Mouse (Mus musculus) lung, postnatal 10 days (tissue): Measurements from ENCODE around the gene Rab33b.
A peak's percentile ranks its signal among the peaks of the same experiment; 100 is the strongest.
"Not testable (repeated sequence)": the region's sequence is repeated elsewhere in the genome, so short reads cannot be mapped to it uniquely, and the experiment has no call there.

Experiments
- DNase-seq: peaks from one replicate; pipeline ENCODE4 v3.0.0; 2021

The Rab33b gene

DNA sequence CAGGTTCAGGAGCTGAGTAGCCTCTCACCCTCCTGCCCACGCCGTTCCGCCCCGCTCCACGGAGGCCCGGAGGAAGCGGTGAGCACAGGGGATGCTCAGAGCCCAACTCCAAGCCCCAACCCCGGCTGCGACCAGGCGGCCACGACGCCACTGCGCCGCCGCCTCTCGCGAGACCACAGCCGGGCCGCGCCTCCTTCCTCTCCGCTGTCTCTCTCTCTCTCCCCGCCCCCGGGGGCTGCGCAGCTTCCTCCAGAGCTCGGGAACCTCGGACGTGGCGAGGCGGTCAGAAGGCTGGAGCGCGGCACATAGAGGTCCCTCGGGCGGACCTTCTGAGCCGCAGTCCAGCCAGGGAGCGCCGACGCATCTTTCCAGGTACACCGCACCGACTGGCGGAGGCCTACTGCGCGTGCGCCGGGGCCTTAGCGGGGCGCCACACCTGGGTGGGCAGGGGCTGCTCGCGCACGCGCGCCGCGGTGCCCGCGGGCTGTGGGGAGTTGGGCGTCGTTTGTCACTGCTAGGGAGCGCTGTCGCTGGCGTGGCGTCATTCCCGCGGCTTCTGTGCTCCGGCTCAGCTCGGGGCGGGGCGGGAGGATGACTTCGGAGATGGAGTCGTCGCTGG lies at the start of gene Rab33b:
Gene Rab33b (plus strand): TSS at position 180 of the 619 bp plus-strand sequence.
- peak; percentile 99 for DNase-seq

DNA sequence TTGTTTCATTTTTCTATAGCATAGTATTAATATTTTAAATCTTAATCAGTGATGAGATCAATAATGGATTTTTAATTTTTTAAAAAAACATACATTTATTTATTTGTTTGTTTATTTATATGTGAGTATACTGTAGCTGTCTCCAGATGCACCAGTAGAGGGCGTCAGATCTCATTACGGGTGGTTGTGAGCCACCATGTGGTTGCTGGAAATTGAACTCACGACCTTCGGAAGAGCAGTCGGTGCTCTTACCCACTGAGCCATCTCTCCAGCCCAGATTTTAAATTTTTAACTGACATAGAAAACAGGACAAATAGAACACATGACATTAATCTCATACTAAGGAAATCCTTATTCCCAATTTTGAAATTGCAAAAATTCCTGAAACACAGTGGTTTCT lies 49.4 kb upstream of the Rab33b start:
- not testable (repeated sequence) for DNase-seq

DNA sequence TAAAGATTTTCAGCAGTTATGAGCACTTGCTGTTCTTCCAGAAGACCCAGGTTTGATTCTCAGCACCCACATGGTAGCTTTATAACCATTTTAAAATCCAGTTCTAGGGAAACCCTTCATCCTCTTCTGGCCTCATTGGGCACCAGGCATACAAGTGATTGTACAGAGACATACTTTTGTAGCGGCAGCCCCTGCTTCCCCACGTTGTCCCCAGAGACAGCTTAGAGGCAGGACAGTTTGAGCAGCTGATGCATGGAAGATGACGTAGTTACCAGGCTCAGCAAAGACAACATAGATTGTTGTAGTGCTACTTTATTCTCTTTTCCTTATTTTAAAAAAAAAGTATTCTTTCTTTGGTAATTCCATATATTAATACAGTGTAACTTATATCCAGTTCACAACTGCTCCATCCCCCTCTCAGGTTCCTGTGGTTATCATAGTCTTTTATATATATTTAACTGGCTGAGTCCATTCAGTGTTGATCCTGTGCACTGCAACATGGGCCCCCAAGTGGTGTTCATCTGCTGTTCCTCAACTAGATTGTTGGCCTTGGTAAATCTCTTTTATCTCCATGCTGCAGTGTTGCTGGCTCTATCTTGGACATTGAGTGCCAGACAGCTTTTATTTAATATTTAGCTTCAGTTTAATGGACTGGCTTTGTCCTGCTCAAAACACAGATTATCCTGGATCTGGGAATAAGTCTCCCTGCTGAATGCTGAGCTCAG lies 48.7 kb upstream of the Rab33b start:
- no peak for DNase-seq

DNA sequence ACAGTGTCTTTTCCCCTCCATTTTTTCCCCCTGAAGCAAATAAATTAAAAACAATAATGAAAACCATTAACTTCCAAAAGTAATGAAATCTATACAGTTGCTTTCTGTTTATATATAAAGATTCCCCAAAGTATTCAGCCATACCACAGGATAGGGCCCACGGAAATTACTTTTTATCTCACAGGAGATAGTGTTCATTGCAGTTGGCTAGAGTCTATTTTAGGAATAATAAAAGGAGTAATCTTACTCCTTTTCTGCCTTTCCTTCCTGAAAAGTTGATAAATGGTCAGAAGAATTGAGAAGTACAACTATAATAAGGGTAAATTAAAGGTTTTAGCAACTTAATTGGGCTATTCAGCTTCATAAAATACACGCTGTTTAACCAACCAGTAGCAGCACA lies 15.2 kb upstream of the Rab33b start:
- DNase-seq: no peak

DNA sequence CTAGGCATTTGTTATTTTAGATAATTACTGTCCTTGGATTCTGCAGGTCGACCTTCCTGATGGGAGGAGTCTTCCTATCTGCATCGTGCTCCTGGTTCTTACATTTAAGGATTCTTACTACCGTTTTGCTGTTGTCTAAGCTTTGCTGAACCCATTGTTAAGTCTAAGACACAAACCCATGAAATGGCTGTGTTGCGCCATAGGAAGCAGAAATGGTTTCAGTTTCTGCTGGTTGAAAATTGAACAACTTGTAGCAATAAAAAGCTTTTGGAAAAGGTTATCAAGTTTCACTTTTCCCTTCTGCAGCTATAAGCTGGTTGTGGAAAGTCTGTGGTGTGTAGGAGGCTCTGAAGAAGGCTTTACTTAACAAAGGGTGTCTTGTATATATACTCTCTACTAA lies 8.0 kb upstream of the Rab33b start:
- no peak for DNase-seq

DNA sequence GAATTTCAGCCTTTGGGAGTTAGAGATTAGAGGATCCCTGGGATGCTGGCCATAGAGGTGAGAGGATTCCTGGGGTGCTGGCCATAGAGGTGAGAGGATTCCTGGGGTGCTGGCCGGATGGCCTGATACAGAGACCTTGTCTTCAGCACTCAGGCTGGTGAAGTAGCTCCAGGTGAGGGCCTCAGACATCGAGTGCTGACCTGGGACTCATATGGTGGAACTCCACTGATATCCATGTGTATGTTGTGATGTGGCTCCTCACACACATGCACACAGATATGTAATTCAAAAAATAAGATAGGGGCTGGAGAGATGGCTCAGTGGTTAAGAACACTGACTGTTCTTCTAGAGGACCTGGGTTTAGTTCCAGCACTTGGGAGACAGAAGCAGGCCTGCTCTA lies 3.8 kb upstream of the Rab33b start:
- DNase-seq: no peak

DNA sequence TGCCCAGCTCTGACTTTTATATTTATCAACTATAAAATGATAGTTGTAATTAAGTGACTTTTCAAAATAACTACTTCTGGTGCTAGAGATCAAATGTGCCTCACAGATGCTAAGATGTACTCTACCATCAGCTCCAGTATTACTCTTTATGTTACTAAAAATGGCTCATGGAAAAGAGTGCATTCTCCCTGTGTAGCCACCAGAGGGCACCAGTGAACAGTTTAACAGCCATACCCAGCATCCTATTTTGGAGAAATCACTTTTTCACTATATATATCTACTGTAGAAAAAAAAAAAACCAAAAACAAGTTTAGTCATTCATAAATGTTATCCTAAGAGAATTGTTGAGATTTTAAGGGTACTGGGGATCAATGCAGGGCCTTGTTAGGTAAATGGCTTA lies 2.7 kb upstream of the Rab33b start:
- peak; percentile 60 for DNase-seq

DNA sequence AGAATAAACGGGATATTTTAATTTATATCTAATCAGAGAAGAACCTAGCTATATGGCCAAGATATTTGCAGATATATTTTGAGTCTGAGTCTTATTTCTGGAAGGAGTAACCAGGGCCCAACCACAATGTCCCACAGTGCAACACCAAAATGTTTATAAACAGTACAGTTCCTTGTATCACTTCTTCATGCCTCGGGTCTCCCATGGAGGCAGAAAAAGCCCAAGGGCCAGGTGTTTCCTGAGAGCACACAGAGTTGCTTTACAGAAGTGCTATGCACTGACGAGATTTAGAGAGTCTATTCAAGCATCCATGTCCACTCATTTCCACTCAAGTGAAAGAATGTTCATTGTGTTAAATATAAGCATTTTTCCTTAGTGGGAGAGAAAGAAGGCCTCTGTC lies 1.8 kb upstream of the Rab33b start:
- no peak for DNase-seq

DNA sequence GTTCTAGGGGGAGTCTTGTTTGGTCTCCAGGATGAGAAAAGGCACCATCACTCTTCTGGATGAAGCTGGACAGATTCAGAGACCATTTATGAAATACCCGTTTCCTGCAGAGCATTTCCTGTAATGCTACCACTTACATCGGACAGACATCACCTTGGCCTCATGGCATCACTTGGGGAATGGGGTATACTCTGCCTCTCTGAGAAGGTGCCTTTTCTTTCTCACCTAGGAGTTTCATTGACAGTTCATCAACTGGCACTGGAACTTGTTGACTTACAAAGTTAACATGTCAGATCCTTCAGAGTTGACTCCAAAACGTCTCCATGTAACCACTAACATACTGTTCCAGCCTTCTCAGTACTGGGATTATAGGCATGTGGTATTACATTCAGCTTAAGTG lies 939 bp upstream of the Rab33b start:
- DNase-seq: no peak

DNA sequence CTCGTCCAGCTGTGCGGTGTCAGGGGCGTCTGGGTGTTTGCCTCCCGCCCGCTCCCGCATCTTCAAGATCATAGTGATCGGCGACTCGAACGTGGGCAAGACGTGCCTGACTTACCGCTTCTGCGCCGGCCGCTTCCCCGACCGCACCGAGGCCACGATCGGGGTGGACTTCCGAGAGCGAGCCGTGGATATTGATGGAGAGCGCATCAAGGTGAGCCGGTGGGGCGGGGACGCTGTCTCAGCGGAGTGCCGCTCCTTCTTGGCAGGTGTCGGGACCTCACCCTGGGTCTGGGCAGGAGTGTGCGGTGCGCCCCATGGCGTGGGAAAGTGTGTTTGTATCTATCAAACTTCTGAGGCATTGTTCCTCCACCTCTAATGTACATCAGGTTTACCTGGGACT lies 650 bp downstream of the Rab33b start:
- DNase-seq: no peak

DNA sequence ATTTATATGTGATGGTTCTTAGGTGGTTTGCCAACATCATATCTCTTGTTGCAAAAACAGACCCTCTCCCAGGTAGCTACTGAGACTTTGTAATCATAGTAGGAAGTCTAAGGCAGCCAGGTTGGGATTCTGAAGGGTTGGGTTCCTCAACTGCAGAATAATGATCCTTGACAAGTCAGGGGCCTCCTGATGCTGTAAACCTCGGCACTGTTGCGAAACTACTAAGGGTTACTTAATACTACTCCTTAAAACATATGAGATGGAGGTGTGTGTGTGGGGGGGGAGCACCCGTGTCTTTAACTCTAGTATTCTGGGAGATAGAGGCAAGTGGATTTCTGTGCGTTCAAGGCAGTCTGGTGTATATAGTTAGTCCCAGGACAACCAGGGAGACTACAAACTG lies 1.6 kb downstream of the Rab33b start:
- no peak for DNase-seq

DNA sequence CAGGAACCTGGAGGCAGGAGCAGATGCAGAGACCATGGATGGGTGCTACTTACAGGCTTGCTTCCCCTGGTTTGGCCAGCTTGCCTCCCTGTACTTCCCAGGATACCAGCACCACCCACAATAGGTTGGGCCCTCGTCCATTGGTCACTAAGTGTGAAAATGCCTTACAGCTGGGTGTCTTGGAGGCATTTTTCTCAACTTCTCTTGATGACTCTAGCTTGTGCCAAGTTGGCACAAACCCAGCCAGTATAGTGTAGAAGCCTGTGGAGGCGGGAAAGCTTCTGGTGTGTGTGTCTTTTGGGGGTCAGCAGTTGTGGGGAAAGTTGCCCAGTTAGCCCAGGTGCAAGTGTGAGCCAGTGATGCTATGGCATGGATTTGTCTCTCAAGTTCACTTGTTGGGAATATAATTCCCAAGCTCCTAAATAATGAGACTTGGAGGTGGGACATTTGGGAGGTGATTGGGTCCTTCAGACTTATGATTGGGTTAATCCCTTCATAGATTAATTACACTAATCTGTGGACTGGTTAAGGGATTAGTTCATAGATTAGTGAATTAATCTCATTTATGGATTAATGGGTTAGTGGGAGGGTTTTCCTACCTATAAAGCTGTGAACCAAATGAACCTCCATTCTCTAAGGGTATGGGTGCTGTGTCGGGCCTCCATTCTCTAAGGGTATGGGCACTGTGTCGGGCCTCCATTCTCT lies 2.9 kb downstream of the Rab33b start:
- DNase-seq: peak; percentile 45

DNA sequence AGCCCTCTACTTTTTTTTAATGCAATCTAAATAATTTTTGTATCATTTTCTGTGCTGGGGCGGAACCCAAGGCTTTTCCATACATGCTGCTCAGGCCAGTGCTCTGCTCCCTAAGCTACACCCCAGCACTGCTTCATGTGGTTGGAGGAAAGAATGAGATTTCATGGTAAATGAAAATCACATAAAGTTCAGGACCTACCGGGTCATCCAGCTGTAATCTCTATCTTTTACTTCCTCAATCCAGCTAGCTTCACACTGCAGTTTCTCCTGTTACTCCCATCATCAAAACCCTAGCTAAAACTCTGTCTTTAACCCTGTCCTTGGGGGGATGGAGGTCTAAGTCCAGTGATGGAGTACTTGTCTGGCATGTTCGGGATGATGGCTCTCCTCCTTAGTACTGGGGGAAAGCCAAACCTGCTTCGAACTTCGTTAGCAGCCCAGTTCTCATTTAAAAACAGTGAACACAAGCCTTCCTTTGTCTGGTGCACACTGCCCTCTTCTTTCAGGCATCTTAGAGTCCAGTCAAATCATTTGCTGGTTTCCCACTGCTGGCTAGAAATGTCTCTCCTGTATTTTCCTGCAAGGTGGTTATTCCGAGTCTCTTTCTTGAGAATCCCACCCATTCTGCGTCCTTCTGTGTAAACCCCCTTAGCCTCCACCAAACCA lies 6.5 kb downstream of the Rab33b start:
- no peak for DNase-seq

DNA sequence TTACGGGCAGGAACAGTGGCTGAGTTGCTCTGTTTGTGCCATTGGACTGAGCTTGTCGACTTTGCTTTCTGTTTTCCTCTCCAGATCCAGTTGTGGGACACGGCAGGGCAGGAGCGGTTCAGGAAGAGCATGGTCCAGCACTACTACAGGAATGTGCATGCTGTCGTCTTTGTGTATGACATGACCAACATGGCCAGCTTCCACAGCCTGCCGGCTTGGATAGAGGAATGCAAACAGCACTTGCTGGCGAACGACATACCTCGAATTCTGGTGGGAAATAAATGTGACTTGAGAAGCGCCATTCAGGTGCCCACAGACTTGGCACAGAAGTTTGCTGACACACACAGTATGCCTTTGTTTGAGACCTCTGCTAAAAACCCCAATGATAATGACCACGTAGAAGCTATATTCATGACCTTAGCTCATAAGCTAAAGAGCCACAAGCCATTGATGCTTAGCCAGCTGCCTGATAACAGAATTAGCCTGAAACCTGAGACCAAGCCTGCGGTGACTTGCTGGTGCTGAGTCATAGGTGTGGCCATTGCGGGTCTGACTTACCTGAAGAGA lies 9.6 kb downstream of the Rab33b start:
- DNase-seq: no peak

DNA sequence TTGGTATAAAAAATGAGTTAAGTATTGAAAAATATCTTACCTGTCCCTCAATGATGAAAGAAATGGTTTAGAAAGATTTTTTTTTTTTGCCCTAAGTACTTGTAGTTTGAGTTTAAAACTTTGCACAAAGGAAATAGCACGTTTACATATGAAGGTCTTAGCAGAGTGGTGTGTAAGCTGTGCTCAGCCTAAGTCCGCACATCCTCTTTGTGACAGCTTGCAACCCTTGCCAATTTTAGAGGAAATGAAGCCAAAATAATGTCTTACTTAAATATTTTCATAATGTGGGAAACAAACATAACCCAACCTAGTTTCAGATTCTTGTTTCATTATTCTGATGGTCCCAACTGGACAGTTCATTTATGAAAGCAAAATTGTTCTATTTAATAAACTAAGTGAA lies 10.7 kb downstream of the Rab33b start:
- DNase-seq: no peak

DNA sequence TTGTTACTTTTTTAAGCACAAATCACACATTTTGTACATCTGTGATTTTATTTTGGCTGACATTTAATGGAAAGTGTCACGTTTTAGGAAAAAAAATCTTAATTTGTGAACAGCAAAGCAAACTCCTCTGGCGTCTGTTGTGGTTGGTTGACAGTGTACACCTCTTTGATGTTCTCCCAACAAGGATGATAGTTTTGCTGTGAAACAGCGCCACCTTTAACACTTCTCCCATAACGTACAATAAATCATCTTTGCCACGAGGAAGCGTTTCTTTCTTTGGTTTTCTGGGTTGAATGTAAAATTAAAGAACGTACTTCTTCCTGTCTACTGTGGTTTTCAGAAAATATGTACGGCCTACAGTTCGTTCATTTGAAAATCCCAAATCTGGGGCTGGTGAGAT lies 11.9 kb downstream of the Rab33b start:
- DNase-seq: no peak

DNA sequence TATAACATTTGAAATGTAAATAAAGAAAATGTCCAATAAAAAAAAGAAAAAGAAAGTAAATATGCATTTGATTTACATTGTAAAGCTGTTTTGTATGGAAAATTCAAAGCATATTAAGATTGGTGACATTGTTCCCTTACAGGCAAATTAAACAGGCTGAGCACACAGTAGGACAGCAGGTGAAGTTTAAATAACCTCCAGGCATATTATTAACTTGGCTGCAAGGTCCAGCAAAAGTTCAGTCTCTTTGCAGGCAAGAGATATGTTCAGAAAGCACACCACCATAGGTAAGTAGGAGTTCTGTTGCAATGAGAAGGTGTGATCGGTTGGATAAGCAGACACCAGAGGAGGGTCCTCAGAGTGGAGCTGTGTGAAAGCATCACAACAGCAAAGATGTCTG lies 14.3 kb downstream of the Rab33b start:
- no peak for DNase-seq

DNA sequence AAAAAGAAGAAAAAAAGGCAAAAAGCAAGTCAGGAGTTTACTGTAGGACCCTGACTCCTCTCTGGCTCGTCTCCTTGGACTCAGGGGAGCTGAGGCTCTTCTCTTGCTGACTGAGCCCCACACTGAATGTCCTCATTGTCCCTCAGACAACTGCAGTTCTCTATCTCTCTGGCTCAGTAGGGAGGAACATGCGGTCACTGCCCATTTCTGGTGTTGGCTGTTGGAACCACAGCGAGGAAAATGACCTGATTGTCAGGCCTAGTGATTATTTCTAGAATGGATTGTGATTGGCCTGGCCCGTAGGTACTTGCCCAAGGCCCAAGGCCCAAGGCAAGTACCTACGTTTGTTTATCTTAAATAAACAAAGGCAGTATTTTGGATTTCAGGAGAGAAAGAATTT lies 14.9 kb downstream of the Rab33b start:
- no peak for DNase-seq

DNA sequence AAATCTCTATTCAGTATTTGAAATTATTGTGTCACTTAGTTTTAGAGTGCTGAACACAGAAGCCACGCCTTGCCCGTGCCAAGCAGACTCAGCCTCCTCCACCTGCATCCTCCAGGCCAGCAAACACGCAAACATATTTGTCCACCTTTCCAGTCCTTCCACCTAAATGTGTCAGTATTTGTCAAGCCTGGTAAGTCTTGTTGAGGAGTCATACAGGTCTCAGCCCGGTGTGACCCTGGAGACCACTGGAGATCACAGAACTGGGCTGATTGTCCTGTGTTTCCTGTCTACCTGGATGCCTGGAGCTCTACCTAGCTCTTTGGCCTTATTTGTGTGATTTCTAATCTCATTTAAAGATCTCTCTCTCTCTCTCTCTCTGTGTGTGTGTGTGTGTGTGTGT lies 16.2 kb downstream of the Rab33b start:
- DNase-seq: no peak

DNA sequence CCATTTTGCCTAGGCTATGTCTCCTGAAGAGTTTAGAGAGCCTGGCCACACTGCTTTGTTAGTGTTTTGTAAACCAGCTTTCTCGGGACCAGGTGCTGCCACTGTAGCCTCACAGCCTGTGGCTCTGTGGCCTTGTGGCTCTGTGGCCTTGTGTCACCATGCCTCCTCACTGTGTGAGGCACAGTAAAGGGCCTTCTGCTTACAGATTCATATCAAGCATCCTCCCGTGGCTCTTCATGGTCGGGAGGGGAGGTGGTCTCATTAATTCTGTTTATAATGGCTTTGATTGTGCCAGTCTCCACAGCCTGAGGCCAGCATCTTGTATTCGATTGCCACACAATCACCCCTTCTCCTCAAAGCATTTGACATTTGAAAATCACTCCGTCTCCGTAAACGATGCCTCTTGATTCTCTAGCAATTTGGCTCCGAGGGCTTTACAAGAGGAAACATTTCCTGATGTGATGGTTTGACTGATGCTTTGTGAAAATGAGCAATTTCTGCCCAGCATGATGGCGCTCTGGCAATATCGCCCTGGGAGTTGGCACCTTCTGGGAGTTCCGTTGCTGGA lies 20.7 kb downstream of the Rab33b start:
- DNase-seq: no peak

DNA sequence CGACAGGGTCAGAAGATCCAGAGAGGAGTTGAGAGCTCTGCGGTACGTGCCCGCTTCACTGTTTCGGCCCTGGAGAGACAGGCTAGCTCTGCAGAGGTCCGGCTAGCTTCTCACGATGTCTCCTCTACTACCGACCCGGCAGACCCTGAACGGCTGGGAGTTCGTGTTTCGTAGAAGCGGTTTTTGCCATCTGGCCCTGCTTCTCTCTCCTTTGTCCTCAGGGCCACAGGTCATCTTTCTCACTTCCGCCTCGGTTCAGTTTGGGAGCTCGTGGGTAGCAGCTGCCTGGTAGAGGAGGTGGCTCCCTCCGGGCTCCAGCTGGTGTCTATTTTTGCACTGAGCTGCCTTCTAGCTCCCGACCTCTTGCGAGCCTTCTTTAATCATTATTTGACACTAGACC lies 21.7 kb downstream of the Rab33b start:
- DNase-seq: peak; percentile 66

DNA sequence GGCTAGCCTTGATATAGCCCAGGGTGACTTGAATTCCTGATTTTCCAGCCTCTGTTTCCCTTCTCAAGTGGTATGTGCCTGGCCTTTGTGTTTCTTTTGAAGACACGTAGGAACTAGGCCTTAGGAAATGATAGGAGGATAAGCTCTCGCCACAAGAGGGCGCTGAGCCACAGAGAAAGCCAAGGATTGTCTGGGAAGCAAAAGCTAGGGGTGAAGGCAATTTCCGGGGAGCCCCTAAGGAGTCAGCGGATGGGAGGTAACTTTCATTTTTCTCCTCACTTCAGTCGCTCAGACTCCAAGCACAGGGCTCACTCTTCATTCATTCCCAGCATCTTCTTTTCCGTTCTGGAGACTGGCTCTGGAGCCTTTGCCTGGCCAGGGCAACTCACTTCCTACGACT lies 27.2 kb downstream of the Rab33b start:
- peak; percentile 88 for DNase-seq

DNA sequence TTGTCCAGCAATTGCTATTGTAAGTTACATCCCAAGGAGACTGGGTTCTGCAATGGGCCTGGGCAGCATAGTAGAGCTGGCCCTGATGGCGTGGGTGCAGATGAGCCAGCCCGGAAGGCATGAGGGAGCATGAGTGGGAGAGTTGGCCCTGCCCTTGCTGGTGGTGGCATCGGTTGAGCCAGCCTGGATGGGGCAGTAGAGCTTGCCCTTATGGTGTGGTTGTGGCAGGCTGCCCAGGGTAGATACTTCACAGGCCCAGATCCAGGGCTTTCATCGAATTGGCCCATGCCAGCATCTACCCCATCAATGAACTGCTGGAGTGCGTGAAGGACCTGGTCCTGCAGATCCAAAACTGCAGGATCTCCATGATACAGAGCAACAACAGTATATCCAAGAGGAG lies 28.3 kb downstream of the Rab33b start:
- DNase-seq: no peak
